Mouse (Mus musculus): ENCODE measurements around the gene Cdh23.
A peak's percentile ranks its signal among the peaks of the same experiment; 100 is the strongest.

The Cdh23 gene

GRCm38 (mm10) chr10:60344111-60344510 is 352.2 kb downstream of the Cdh23 start:
- no peak for DNase-seq (ENCODE audit: low spot score in 2 of 2)

- no peak for DNase-seq (ENCODE audit: low spot score in 2 of 2)
These were observed 354.8 kb downstream of the Cdh23 start for GRCm38 (mm10) chr10:60341528-60341927.

GRCm38 (mm10) chr10:60335021-60335420 is 361.3 kb downstream of the Cdh23 start:
- no peak for DNase-seq (ENCODE audit: low spot score in 2 of 2)

- peak in 1 of 2 experiments; percentile 17 for DNase-seq (ENCODE audit: low spot score in 2 of 2)
These were observed 361.7 kb downstream of the Cdh23 start for GRCm38 (mm10) chr10:60334583-60334982.

- DNase-seq (ENCODE audit: low spot score in 2 of 2) = peak in 1 of 2 experiments; percentile 47
These were observed 367.2 kb downstream of the Cdh23 start for GRCm38 (mm10) chr10:60328963-60329650.

- no peak for DNase-seq (ENCODE audit: low spot score in 2 of 2)
These were observed 380.1 kb downstream of the Cdh23 start for GRCm38 (mm10) chr10:60316166-60316565.

- DNase-seq (ENCODE audit: low spot score in 2 of 2) = no peak
These were observed 382.7 kb downstream of the Cdh23 start for GRCm38 (mm10) chr10:60313606-60314005.

- no peak for DNase-seq (ENCODE audit: low spot score in 2 of 2)
These were observed 385.7 kb downstream of the Cdh23 start for GRCm38 (mm10) chr10:60310629-60311028.

- peak in 1 of 2 experiments; percentile 54 for DNase-seq (ENCODE audit: low spot score in 2 of 2)
These were observed 391.2 kb downstream of the Cdh23 start for GRCm38 (mm10) chr10:60304854-60305628.

- peak in 1 of 2 experiments; percentile 17 for DNase-seq (ENCODE audit: low spot score in 2 of 2)
These were observed 392.9 kb downstream of the Cdh23 start for GRCm38 (mm10) chr10:60303419-60303818.

GRCm38 (mm10) chr10:60299636-60300035 is 396.7 kb downstream of the Cdh23 start:
- DNase-seq (ENCODE audit: low spot score in 2 of 2) = peak in 1 of 2 experiments; percentile 14

GRCm38 (mm10) chr10:60296027-60296426 is 400.3 kb downstream of the Cdh23 start:
- no peak for DNase-seq (ENCODE audit: low spot score in 2 of 2)

GRCm38 (mm10) chr10:60295356-60295755 is 400.9 kb downstream of the Cdh23 start:
- DNase-seq (ENCODE audit: low spot score in 2 of 2) = no peak

- no peak for DNase-seq (ENCODE audit: low spot score in 2 of 2)
These were observed 401.7 kb downstream of the Cdh23 start for GRCm38 (mm10) chr10:60294621-60295020.

- DNase-seq (ENCODE audit: low spot score in 2 of 2) = no peak
These were observed 404.1 kb downstream of the Cdh23 start for GRCm38 (mm10) chr10:60292209-60292608.

- no peak for DNase-seq (ENCODE audit: low spot score in 2 of 2)
These were observed 405.6 kb downstream of the Cdh23 start for GRCm38 (mm10) chr10:60290739-60291110.

GRCm38 (mm10) chr10:60290026-60290738 is 406.1 kb downstream of the Cdh23 start:
- DNase-seq (ENCODE audit: low spot score in 2 of 2) = no peak

GRCm38 (mm10) chr10:60289216-60289615 is 407.1 kb downstream of the Cdh23 start:
- DNase-seq (ENCODE audit: low spot score in 2 of 2) = no peak

- no peak for DNase-seq (ENCODE audit: low spot score in 2 of 2)
These were observed 408.6 kb downstream of the Cdh23 start for GRCm38 (mm10) chr10:60287726-60288125.

- DNase-seq (ENCODE audit: low spot score in 2 of 2) = no peak
These were observed 409.1 kb downstream of the Cdh23 start for GRCm38 (mm10) chr10:60287161-60287560.

- DNase-seq (ENCODE audit: low spot score in 2 of 2) = no peak
These were observed 409.7 kb downstream of the Cdh23 start for GRCm38 (mm10) chr10:60286546-60286945.

GRCm38 (mm10) chr10:60285676-60286372 is 410.5 kb downstream of the Cdh23 start:
- no peak for DNase-seq (ENCODE audit: low spot score in 2 of 2)
